Mouse (Mus musculus) urinary bladder, adult 18-20 months (tissue): Measurements from ENCODE around the gene Enpp3.
"Not testable (repeated sequence)": the region's sequence is repeated elsewhere in the genome, so short reads cannot be mapped to it uniquely, and the experiment has no call there.

Source experiments
- DNase-seq, 2 experiments: peaks; one replicate each; pipeline ENCODE4 v3.0.0; 2022; ENCODE audit warnings: low spot score in 2 of 2, mixed read lengths in 2 of 2

Enpp3 gene

GRCm38 (mm10) chr10:24822842-24823241 is 19.8 kb downstream of the Enpp3 start:
- no peak for DNase-seq

GRCm38 (mm10) chr10:24821990-24822676 is 20.5 kb downstream of the Enpp3 start:
- DNase-seq, result no peak

GRCm38 (mm10) chr10:24819526-24819925 is 23.1 kb downstream of the Enpp3 start:
- no peak for DNase-seq

- DNase-seq, result no peak
Observed at GRCm38 (mm10) chr10:24810639-24811038, 32.0 kb downstream of the Enpp3 start.

- DNase-seq, result no peak
Observed at GRCm38 (mm10) chr10:24806756-24807155, 35.9 kb downstream of the Enpp3 start.

GRCm38 (mm10) chr10:24805876-24806275 is 36.7 kb downstream of the Enpp3 start:
- DNase-seq, result no peak

GRCm38 (mm10) chr10:24805173-24805572 is 37.5 kb downstream of the Enpp3 start:
- DNase-seq, result no peak

GRCm38 (mm10) chr10:24802742-24803244 is 39.8 kb downstream of the Enpp3 start:
- not testable (repeated sequence) for DNase-seq

- DNase-seq, result no peak
Observed at GRCm38 (mm10) chr10:24801796-24802195, 40.8 kb downstream of the Enpp3 start.

- peak; percentile 41 to 63 for DNase-seq
Observed at GRCm38 (mm10) chr10:24797246-24797645, 45.4 kb downstream of the Enpp3 start.

- DNase-seq, result no peak
Observed at GRCm38 (mm10) chr10:24792756-24793155, 49.9 kb downstream of the Enpp3 start.

GRCm38 (mm10) chr10:24789747-24790545 is 52.7 kb downstream of the Enpp3 start:
- peak; percentile 44 to 60 for DNase-seq

- DNase-seq, result no peak
Observed at GRCm38 (mm10) chr10:24785345-24785744, 57.3 kb downstream of the Enpp3 start.

GRCm38 (mm10) chr10:24784624-24785276 is 57.9 kb downstream of the Enpp3 start:
- DNase-seq, result no peak

GRCm38 (mm10) chr10:24783946-24784345 is 58.7 kb downstream of the Enpp3 start:
- DNase-seq, result peak in 1 of 2 experiments; percentile 73

GRCm38 (mm10) chr10:24778643-24779020 is 64.0 kb downstream of the Enpp3 start:
- DNase-seq, result no peak

- DNase-seq, result peak in 1 of 2 experiments; percentile 47
Observed at GRCm38 (mm10) chr10:24777916-24778642, 64.5 kb downstream of the Enpp3 start.

- no peak for DNase-seq
Observed at GRCm38 (mm10) chr10:24769496-24769895, 73.1 kb downstream of the Enpp3 start.

GRCm38 (mm10) chr10:24767695-24768094 is 74.9 kb downstream of the Enpp3 start:
- DNase-seq, result peak in 1 of 2 experiments; percentile 11

GRCm38 (mm10) chr10:24766061-24766460 is 76.6 kb downstream of the Enpp3 start:
- DNase-seq, result no peak

- DNase-seq, result no peak
Observed at GRCm38 (mm10) chr10:24765151-24765755, 77.4 kb downstream of the Enpp3 start.
